Mouse (Mus musculus) kidney, postnatal 4 days (tissue): ENCODE measurements around the gene Car10.

Experiments
- DNase-seq, 2 experiments: peaks; one replicate each; pipeline ENCODE4 v3.0.0; 2021; ENCODE audit warnings: mixed read lengths in 2 of 2

Gene Car10

DNA sequence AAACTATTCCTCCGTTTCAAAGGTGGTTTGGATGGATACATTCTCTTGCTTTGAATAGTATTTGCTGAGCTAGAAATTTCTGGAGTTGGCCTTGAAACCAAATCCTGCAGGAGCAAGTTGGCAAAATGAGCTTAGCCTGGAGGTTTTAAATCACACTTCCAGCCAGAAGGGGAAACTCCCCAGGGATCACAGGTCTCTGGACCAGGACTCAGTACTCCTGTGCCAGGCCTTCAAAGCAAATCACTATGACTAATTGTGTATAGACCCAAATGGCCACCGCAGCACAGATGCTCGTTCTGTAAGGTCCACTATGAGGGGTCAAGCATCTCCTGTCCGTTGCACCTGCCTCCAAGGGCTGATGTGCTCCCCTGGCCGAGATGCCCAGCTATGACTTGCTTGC is 403.8 kb downstream of the Car10 start:
- DNase-seq = no peak

DNA sequence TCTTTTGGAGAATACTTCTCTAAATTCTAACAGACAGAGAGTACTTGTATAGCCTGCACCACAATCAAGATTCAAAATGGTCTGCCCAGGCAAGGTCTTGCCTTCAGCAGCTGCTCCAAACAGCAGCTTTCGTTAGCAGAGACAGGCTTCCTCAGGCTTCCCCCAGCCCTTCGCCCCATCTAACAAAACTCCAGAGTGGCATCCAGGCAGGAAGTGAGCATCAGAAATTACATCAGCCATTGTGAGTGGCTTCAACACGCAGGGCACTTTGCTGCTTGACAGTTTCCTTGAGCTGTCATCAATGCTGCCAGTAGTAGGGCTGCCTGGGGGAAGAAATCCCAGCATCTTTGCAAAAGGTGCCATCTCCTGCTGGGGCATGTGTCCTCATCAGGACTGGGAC is 405.0 kb downstream of the Car10 start:
- no peak for DNase-seq

- DNase-seq = peak; percentile 42 to 43
Measured at GRCm38 (mm10) chr11:93503469-93503868, 405.6 kb downstream of the Car10 start.

DNA sequence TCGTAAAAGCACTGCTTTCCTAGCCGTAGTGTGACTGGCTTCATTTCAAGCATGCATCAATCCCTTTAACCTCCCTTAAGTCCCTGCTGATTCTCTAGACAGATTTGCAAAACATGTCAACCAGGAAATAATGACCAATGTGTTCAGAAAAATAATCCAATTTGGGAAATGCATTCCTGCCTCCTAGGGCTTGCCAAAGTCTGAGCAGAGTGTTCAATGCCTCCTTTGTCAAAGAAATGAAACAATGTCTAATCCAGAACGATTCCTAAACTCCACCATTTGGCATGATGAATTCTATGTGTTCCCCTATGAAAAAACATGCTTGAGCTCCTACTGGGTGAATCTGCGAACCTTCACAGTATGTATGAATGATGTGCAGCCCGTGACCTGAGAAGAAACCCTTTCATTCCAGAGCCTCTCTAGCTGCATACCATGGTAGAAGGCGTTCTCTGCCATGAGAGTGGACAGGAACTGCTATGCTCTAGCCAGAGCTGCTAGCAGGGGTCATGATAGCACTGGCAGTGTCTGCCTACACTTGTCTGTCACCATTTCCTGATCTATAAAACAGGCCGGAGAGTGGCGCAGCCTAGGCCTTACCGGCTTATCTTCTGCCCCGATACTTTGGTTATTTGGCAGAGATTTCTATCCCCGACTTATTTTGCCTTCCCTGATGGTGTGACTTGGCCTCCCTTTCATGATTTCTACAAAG is 411.9 kb downstream of the Car10 start:
- DNase-seq = no peak

DNA sequence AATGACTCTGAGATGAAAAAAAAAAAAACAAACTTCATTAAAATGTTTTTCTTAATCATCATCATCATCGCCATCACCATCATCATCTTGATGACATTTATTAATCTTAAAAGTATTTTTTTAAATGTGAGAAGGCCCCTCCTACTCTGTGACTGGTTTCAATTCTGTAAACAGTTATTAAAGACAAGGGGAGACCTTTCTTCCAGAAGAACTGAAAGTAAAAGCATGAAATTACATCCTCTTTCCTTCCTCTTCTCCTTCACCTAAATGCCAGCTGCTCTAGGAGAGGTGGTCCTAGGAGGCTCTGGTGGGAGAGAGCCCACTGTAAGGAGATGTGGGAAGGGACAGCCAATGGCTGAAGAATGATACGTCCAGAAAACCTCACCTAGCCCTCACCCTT is 415.0 kb downstream of the Car10 start:
- DNase-seq = no peak

- no peak for DNase-seq
Measured at GRCm38 (mm10) chr11:93514396-93514795, 416.6 kb downstream of the Car10 start.

DNA sequence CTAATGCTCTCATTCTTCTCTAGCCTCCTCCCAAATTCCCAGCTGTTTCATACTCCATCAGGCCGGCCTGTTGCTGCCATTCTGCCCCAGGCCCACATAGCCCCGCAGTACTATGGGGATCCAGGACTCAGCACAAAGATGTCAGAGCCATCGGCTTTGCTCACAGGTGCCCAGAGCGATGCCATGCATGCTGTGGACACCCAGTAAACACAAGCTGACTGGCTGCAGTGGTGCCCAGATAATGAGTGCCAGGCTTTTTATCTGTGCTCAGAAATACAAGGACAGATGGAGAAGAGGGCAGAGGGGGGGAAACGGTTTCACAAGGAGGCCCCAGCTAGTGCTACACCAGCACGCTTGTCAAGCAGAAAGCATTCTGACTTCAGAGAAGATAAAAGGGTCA is 417.7 kb downstream of the Car10 start:
- no peak for DNase-seq

DNA sequence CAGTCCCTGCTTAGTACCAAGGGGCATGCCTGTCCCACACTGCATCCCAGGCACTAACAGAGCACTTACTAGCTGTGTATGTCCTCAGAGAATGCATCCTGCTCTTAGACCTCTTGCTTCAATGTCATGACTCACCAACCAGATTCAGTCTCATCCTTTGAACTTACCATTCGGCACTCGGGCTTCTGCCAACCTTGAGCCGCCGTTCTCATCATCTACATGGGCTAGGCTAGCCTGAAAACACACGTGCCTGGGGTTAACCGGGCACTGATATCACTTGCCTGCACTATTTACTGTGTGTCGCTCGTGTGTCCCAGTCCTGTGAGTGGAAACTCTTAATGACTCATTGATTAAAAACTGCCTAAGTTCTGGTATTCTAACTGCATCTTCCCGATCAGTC is 418.4 kb downstream of the Car10 start:
- DNase-seq = no peak

GRCm38 (mm10) chr11:93516946-93517345 is 419.1 kb downstream of the Car10 start:
- no peak for DNase-seq

GRCm38 (mm10) chr11:93522501-93522900 is 424.7 kb downstream of the Car10 start:
- no peak for DNase-seq

DNA sequence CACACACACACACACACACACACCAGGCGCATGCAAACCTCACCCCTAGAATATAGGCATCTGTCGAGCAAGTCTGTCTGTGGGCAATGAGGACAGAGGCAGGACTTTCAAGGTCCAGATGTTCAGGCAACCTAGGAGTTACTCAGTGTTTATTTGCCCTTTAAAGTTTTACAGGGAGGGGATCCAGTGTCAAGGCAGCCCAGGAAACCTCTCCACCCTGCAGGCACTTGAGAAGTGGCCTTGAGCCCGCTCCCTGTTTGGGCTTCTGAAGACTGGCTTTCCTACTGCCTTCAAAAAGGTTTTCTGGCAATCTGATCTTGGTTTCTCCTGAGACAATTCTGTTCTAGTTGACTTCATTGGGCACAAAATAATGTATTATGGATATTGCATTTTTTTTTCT is 428.1 kb downstream of the Car10 start:
- DNase-seq = no peak

DNA sequence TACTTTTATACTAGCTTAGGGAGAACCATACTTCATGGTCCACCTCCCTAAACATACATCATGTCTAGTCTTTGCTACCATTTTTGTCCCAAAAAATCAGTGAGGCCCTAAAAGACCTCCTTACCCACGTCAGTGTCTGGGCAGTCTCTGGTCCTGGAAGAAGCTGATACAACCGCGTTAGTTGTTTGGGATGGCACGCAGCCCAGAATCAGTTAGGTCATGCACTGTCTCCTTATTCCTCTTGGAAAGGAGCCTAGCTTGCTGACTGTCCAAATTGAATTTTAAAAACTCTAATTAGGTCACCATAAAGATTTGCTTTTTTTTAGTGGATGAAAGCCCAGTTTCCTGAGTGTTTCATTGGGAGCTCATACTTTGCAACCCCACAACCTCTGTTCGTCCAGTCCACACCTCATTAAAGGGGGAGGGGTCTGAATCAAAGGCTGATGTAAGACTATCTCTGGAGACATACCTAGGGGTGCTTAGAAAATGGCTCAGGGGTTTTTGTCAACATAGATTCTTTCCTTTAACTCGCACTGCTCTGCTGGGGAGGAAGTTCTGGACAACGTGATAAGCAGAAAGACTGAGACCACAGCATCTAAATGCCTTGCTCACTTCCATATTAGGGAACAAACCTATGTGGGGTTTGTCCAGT is 433.3 kb downstream of the Car10 start:
- DNase-seq = peak; percentile 71 to 76

- DNase-seq = no peak
Measured at GRCm38 (mm10) chr11:93536244-93536643, 438.4 kb downstream of the Car10 start.

DNA sequence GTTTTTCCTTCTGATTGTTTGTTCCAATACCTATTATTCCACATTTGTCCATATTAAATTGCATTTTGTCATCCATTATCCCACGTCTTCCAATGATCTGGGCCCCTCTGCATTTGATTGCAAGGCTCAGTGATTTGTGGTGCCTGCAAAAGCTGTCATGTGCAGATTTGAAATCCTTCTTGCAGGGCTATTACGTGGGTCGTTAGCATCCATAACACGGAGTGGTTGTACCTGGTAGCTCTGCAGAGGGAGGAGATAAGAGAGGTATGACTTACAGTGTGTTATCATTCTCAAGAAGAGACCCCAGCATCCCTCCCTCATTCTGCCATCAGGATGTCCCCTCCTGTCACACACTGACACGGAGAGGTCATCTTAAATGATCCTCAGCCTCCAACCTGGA is 451.1 kb downstream of the Car10 start:
- DNase-seq = no peak

GRCm38 (mm10) chr11:93550908-93551307 is 453.1 kb downstream of the Car10 start:
- peak; percentile 62 to 67 for DNase-seq

GRCm38 (mm10) chr11:93559118-93559517 is 461.3 kb downstream of the Car10 start:
- DNase-seq = no peak

- no peak for DNase-seq
Measured at GRCm38 (mm10) chr11:93560570-93560969, 462.7 kb downstream of the Car10 start.

DNA sequence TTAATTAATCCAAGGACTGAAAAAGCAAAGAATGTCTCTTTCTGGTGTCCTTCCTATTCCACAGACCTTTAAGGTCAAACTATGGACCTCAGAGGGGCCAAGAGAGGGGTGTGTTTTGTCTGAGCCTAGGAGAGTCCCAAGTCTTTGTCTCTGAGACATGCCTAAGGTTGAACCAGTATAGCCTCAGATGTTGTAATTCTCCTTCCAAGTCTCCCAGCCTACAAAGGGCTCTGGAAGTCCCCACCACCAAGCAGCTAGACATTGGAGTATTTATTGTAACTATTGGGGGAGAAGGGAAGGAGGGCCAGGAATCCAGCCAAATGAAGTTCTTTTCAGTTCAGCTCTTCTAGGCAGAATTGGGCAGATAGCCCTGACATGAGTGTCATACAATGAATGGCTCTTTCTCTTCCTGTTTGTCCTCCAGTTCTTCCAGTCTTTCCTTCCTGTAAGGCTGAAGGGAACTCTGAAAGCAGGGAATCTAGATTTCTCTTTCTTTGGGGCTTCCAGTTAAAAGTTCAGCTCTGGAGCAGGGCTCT is 464.6 kb downstream of the Car10 start:
- no peak for DNase-seq

DNA sequence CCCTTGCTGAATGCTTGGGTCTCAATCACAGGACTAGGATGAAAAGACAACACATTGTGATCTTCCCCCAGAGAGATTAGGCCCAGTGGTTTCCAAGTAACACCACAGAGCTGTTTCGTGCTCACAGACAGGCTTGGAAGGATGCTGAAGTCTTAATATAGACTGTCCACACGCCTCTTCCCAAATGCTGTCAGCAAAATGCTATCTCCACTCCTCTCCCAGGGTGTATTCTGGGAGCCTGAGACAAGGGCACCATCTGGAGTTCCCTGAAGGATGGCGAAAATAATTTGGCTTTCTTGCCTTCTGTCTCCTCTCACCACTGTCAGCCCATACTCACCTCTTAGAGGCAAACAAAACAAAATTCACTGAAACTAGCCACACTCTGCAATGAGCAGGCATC is 467.9 kb downstream of the Car10 start:
- no peak for DNase-seq

- no peak for DNase-seq
Measured at GRCm38 (mm10) chr11:93571917-93572641, 474.3 kb downstream of the Car10 start.

DNA sequence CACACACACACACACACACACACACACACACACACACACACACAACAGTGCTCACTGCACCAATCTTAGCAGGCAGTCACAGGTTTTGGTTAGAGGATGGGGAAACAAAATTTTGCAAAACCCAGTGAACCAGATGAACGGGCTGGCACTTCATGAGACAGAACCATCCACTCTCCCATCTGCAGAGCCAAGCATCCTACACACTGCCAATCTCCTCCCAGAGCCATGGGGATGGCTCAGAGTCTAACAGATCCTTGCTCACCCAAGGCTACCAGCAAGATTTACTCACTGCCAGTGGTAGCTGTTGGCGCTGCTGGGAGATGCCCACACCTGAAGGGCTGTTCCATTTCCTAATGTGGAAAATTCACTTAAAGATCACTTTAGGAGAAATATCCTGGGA is 479.6 kb downstream of the Car10 start:
- no peak for DNase-seq

DNA sequence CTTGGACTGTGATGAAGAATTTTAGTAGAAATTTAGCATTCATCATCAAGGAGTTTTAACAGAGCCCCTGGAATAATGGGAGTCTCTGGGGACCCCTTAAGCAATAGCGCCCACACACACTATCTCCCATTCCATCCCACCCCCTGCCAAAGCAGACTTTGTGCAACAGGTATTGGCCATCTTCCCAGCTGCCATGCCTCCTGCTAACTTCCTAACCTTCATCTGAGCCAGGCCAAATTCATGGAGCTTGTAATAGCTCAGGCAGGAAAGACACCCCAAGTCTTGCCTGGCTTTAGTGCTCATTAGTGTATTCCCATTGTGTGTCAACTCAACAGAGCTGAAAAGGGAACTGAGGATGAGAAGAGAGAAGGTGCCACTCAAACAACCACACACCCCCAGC is 481.8 kb downstream of the Car10 start:
- no peak for DNase-seq

DNA sequence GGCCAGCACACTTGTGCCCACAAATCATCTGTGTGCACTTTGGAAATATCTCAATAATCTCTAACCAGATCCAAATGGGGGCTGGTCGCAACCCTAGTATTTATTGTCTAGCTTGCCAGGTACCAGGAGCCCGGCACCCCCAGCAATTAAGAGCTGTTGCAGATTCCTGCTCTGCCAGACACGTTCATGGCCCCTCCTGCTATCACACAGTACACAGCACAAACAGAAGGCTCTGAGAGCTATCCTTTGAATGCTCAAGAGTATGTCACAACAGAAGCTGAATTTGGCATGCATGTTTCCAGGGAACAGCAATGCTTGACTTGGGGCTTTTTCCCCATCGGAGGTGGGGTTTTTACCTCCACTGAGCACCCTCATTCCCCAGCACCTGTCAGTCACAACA is 483.5 kb downstream of the Car10 start:
- DNase-seq = no peak

DNA sequence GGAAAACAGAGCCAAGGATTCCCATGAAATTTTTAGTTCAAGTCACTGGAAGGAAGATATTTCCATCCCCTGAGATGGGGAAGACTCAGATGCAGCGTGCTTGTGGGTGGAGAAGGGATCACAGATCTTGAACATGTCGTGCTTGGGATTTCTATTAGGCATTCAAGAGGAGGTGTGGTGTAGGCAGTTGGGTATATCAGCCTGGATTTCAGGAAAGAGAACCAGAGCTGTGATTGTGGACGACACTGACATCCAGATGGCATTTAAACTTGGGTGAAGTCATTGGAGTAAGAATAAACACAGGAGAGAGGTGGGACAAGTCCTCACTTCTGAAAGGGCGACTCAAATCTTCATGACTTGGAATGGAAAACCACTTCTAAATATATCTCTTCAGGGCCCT is 490.0 kb downstream of the Car10 start:
- DNase-seq = no peak
